Mouse (Mus musculus): ENCODE measurements at regions not wholly inside any gene's neighbourhood (a gene's known extent, or its start where the extent isn't known, plus 50 kb on each side); places are given as distances from the start of the nearest gene placed in this dataset.

DNA sequence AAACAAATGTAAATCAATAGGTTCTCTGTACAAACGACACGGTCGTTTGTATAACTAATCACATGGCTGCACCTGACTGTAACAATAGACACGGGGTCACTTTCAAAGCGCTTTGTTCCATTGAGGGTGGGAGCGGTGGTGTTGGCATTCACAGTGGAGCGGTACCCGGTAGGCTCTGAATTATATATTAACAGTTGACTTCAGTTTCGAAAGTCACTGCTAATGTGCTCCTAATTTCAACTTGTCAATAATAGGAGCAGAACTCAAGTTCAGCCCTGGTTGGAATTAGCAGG is 160.8 kb upstream of the Tll1 start:
- H3K4me2 ChIP-seq (replicated peaks): no peak overlapping the region
- WGBS: 64% methylated on average over 9 of the region's 9 CpGs
- no peaks in the 10 kb centered on the region for H3K27me3 ChIP-seq
- H3K4me1 ChIP-seq: no peaks in the 10 kb centered on the region
- H3K9me3 ChIP-seq: no peaks in the 10 kb centered on the region
- H3K4me3 ChIP-seq: no peak overlapping the region
- no peaks in the 10 kb centered on the region for H3K36me3 ChIP-seq
- H3K27ac ChIP-seq: no peak overlapping the region
- no peak for ATAC-seq (ENCODE audit: low FRiP score, low read depth)
- H3K9ac ChIP-seq: no peak overlapping the region

DNA sequence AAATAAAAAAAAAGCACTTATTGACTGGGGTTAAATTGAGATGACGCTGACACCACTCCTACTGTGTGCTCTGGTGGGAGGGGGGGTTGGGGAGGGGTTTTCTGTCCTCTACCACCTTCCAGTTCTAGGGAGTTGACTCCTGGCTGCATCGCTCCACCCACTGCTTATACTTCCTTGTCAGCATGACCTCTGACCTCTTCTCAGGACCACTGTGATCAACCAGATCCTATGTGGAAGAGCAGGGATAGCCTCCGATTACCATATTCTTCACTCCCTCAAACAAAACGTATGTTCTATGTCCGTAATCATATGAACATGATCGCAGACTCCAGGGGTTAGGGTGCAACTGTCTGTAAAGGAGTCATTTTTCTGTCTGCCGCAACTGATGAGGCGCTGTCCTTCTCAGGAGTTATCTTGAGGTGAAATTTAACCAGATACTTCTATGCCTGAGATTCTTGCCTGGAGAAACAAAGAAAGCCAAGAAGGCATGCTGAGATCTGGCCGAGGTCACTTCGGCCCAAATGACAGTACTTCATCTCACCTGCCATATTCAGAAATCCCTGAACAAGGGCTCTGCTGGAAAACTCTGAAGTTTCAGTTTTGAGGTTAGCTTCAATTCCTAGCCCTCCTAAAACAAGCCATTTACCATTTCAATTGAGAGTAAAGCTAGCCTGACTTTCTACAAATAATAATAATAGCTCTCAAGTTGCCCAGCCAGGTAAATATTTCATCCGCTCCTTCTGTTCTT is 160.3 kb upstream of the Tll1 start:
- H3K4me3 ChIP-seq: no peak overlapping the region
- no peak overlapping the region for H3K27ac ChIP-seq
- H3K4me2 ChIP-seq (replicated peaks): no peak overlapping the region
- H3K9ac ChIP-seq: no peak overlapping the region
- 80% methylated on average over 11 of the region's 11 CpGs for WGBS
- no peak for ATAC-seq (ENCODE audit: low FRiP score, low read depth)
- no peaks in the 10 kb centered on the region for H3K27me3 ChIP-seq
- H3K4me1 ChIP-seq: no peaks in the 10 kb centered on the region
- H3K36me3 ChIP-seq: no peaks in the 10 kb centered on the region
- no peaks in the 10 kb centered on the region for H3K9me3 ChIP-seq

DNA sequence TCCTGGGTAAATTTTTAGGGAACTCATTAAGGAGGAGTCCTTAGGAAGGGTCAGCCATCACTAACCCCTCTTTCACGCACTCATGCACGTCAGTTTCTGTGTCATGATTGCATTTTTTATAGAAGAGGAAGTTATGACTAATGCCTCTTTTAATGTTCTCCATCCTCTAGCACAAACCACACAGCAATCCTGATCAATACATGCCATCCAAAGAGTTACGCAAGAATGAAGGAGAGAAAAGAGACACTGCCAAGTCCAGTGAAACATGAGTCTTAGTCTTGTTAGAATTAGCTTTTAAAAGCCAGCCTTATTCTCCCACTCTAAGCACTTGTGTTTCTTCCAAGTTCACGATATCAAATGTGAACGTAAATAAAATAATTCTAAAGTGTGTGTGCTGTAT is 151.0 kb upstream of the Tll1 start:
- Histone ChIP-seq H3K4me1 (no peaks in the 10 kb centered on the region), H3K27ac (no peak overlapping the region), H3K4me2 (replicated peaks) (no peak overlapping the region), H3K36me3 (no peaks in the 10 kb centered on the region), H3K9me3 (no peaks in the 10 kb centered on the region), H3K9ac (no peak overlapping the region), H3K4me3 (no peak overlapping the region), H3K27me3 (no peaks in the 10 kb centered on the region)
- 79% methylated on average over 5 of the region's 5 CpGs for whole genome bisulfite sequencing
- ATAC-seq (ENCODE audit: low FRiP score, low read depth): no peak

DNA sequence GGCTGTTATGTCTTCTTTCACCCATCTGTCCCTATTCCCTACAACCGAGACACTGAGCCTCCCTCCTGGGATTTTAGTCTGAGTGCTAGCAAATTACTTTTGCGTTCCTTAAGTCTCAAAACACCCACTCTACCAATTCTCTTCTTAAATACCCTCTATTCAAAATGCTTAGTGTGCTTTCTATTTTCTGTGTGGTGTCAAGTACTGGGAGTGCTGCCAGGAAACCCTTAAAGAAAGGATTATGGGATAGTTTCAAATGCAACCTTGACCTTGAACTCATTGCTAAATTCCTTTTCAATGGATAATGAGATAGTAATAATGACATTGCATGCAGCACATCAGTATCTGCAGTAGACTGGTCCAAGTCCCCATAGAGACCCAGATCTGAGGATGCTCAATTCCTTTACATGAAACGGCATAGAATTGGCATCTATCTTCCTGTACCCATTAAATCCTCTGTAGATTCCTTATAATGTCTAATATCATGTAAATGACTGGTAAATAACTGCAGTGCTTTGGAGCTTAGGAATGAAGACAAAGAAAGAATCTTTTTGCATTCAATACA is 142.1 kb upstream of the Tll1 start:
- no peak overlapping the region for H3K9ac ChIP-seq
- ATAC-seq (ENCODE audit: low FRiP score, low read depth): no peak
- 0 out of 2 replicates have a peak, but pooled peaks cover 3% of the 10 kb centered on the region for H3K4me1 ChIP-seq
- H3K9me3 ChIP-seq: no peaks in the 10 kb centered on the region
- WGBS: 66% methylated on average over 3 of the region's 3 CpGs
- no peaks in the 10 kb centered on the region for H3K36me3 ChIP-seq
- H3K27ac ChIP-seq: no peak overlapping the region
- H3K4me2 ChIP-seq (replicated peaks): no peak overlapping the region
- no peak overlapping the region for H3K4me3 ChIP-seq
- no peaks in the 10 kb centered on the region for H3K27me3 ChIP-seq

DNA sequence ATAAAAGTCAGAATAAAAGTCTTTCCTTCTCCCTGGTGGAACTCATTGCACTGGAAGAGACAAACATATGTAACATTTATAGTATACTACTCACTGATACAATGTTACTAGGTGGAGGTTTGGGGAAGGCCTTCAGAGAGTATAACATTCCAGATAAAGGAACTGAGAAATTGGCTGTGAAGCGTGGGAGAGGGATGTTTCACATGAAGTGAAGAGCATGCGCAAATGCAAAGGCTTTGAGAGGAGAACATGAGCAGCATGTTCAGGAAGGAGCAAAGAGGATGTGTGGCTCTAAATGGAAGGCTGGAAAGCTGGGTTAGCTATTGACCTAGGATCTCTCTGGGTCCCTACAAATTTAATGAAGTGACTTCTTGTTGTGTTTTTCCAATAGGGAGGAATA is 141.4 kb upstream of the Tll1 start:
- Histone ChIP-seq H3K9ac (no peak overlapping the region), H3K27ac (no peak overlapping the region), H3K4me1 (0 out of 2 replicates have a peak, but pooled peaks cover 3% of the 10 kb centered on the region), H3K4me3 (no peak overlapping the region), H3K9me3 (no peaks in the 10 kb centered on the region), H3K27me3 (no peaks in the 10 kb centered on the region), H3K36me3 (no peaks in the 10 kb centered on the region), H3K4me2 (replicated peaks) (no peak overlapping the region)
- ATAC-seq (ENCODE audit: low FRiP score, low read depth): no peak
- WGBS: 88% methylated on average over 2 of the region's 2 CpGs

DNA sequence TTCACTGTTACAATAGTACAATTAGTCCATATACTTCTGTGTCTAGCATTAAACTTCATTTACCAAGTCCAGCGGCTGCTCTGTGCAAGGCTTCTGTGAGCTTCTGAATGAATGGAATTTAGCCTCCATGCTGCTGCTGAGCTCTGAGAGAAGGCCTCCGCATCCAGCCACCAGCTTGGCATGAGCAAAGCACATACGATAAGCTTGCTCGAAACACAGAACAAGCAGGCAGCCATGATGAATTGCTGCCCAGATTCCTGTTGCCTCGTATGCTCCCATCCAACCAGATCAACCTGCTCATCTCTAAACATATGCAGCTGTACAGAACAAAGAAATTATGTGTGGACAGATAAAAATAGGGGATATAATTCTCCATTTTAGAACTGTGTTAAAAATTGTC is 140.4 kb upstream of the Tll1 start:
- 71% methylated on average over 5 of the region's 5 CpGs for WGBS
- Histone ChIP-seq H3K36me3 (no peaks in the 10 kb centered on the region), H3K4me2 (replicated peaks) (no peak overlapping the region), H3K27me3 (no peaks in the 10 kb centered on the region), H3K9ac (no peak overlapping the region), H3K4me3 (no peak overlapping the region), H3K27ac (no peak overlapping the region), H3K9me3 (no peaks in the 10 kb centered on the region), H3K4me1 (0 out of 2 replicates have a peak, but pooled peaks cover 3% of the 10 kb centered on the region)
- ATAC-seq (ENCODE audit: low FRiP score, low read depth): no peak

DNA sequence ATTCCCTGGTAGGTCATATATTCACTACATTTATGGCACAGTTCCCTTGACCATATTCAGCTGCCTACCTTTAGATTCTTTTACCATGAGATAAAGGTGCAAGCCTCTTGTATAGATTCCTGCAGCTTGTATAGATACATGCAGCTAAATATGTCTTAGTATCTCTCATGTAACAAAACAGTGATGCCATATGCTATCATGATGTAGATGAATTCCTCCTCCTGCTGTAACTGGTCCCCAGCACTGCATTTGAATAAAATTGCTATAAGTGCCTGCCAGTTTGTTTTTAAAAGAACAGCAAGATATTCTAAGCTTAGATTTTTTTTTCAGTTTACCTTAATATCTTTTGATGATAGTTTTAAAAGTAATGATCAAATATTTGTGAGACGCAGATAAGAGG is 138.9 kb upstream of the Tll1 start:
- Histone ChIP-seq H3K27me3 (no peaks in the 10 kb centered on the region), H3K27ac (no peak overlapping the region), H3K4me2 (replicated peaks) (no peak overlapping the region), H3K36me3 (no peaks in the 10 kb centered on the region), H3K9me3 (no peaks in the 10 kb centered on the region), H3K4me1 (0 out of 2 replicates have a peak, but pooled peaks cover 3% of the 10 kb centered on the region), H3K9ac (no peak overlapping the region), H3K4me3 (no peak overlapping the region)
- 75% methylated on average over 1 of the region's 1 CpGs for WGBS
- ATAC-seq (ENCODE audit: low FRiP score, low read depth): no peak

DNA sequence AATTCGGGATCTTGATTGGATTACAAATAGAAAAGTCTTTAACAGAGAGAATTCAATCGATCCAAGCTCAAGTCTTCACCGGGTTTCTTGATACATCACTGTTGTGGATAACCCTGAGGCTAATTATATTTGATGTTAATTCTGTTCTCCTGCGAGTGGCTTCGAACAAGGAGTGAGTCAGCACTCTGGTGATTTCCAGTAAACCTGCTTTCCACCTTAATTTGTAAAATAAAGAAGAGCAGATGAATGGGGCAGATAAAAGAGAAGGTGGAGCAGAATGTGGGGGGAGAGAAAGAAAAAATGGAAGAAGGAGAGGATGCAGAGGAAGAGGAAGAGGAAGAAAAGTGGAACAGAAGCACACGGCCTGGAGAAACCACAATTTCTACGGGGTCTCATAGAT is 137.5 kb upstream of the Tll1 start:
- no peak overlapping the region for H3K9ac ChIP-seq
- no peaks in the 10 kb centered on the region for H3K36me3 ChIP-seq
- 83% methylated on average over 7 of the region's 7 CpGs for WGBS
- no peak overlapping the region for H3K4me2 ChIP-seq (replicated peaks)
- ATAC-seq (ENCODE audit: low FRiP score, low read depth): no peak
- H3K27me3 ChIP-seq: no peaks in the 10 kb centered on the region
- H3K4me3 ChIP-seq: no peak overlapping the region
- 0 out of 2 replicates have a peak, but pooled peaks cover 3% of the 10 kb centered on the region for H3K4me1 ChIP-seq
- no peaks in the 10 kb centered on the region for H3K9me3 ChIP-seq
- no peak overlapping the region for H3K27ac ChIP-seq

DNA sequence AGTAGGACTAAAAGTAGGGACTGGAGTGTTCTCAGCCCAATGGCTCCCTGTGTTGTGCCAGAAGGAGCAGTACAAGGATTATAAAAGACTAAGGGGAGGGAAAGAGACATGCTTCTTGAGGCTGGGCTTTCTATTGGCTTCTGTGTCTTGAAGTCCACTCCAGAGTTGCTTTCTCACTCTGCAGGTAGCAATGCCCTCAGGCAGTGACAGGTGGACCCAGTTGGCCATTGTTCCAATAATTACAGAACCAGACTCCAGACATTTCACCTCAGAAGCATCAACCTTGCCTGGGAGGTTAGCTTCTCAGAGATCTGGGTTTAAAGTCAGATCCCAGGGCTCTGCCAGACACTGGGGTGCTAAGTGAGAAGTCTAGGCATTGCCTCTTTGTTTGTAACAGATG is 136.3 kb upstream of the Tll1 start:
- ATAC-seq (ENCODE audit: low FRiP score, low read depth): no peak
- no peaks in the 10 kb centered on the region for H3K36me3 ChIP-seq
- 0 out of 2 replicates have a peak, but pooled peaks cover 3% of the 10 kb centered on the region for H3K4me1 ChIP-seq
- no peaks in the 10 kb centered on the region for H3K27me3 ChIP-seq
- H3K4me3 ChIP-seq: no peak overlapping the region
- H3K9ac ChIP-seq: no peak overlapping the region
- H3K4me2 ChIP-seq (replicated peaks): no peak overlapping the region
- H3K27ac ChIP-seq: no peak overlapping the region
- no peaks in the 10 kb centered on the region for H3K9me3 ChIP-seq

DNA sequence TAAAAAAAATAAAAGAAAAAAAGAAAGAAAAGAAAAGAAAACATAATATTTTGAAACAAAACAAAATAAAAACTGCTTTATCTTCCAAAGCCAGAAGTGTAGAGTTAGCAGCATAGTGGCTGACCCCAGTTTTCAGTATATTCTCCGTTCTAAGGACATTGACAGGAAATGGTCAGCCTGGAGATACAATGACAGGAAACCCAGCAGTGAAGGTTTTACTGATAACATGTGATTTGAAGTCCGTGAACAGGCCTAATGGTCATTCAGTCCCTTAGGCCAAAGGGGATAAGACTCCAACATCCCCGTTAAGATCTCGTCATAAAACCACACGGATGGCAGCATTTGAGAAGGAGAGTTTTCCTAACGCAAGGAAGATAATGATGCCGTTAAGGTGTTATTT is 131.3 kb upstream of the Tll1 start:
- H3K4me2 ChIP-seq (replicated peaks): no peak overlapping the region
- H3K4me1 ChIP-seq: peaks cover 7% of the 10 kb centered on the region; the same call in 1 of the 2 replicates
- H3K9ac ChIP-seq: no peak overlapping the region
- H3K27ac ChIP-seq: no peak overlapping the region
- H3K36me3 ChIP-seq: no peaks in the 10 kb centered on the region
- no peaks in the 10 kb centered on the region for H3K27me3 ChIP-seq
- H3K9me3 ChIP-seq: no peaks in the 10 kb centered on the region
- no peak overlapping the region for H3K4me3 ChIP-seq
- 35% methylated on average over 7 of the region's 7 CpGs for WGBS
- no peak for ATAC-seq (ENCODE audit: low FRiP score, low read depth)

DNA sequence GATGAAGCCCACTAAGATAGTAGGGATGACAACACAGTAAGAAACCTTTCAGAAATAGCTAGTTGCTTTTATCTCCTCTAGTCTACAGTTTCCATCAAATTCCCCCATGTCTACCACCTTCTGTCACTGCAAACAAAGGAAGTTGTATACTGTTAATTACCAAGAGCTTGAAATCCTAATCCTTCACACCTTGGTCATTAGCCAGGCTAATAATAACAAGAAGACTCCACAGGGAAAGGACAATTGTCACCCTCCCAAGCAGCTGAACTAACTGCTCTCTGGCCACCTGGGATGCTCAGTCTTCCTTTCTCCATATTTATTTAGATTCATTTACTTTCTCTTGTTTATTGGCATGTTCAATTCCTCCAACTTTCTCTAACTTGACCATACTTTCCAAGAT is 130.5 kb upstream of the Tll1 start:
- Histone ChIP-seq H3K4me3 (no peak overlapping the region), H3K4me1 (peaks cover 7% of the 10 kb centered on the region; the same call in 1 of the 2 replicates), H3K9ac (no peak overlapping the region), H3K9me3 (no peaks in the 10 kb centered on the region), H3K27me3 (no peaks in the 10 kb centered on the region), H3K27ac (no peak overlapping the region), H3K4me2 (replicated peaks) (no peak overlapping the region), H3K36me3 (no peaks in the 10 kb centered on the region)
- ATAC-seq (ENCODE audit: low FRiP score, low read depth): no peak

DNA sequence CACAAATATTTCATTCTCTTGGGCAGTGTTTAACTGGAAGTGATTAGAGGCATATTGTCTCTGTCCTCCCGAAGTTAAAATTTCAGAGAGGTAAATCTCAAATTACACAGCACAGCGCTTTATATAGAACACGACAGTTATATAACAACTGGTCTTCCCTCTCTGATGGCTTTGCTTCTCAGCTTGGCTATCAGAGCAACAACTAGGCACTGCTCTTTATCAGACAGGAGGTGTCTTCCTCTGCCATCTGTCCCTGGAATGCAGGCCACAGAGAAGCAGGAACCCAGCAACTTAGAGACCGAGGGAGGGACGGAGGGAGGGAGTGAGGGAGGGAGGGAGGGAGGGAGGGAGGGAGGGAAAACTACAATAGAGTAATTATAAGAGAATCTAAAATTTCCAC is 129.4 kb upstream of the Tll1 start:
- no peaks in the 10 kb centered on the region for H3K9me3 ChIP-seq
- no peak overlapping the region for H3K4me2 ChIP-seq (replicated peaks)
- H3K36me3 ChIP-seq: no peaks in the 10 kb centered on the region
- H3K27ac ChIP-seq: no peak overlapping the region
- H3K9ac ChIP-seq: no peak overlapping the region
- ATAC-seq (ENCODE audit: low FRiP score, low read depth): no peak
- 7% methylated on average over 5 of the region's 5 CpGs for WGBS
- H3K4me3 ChIP-seq: no peak overlapping the region
- H3K27me3 ChIP-seq: no peaks in the 10 kb centered on the region
- H3K4me1 ChIP-seq: peaks cover 7% of the 10 kb centered on the region; the same call in 1 of the 2 replicates

DNA sequence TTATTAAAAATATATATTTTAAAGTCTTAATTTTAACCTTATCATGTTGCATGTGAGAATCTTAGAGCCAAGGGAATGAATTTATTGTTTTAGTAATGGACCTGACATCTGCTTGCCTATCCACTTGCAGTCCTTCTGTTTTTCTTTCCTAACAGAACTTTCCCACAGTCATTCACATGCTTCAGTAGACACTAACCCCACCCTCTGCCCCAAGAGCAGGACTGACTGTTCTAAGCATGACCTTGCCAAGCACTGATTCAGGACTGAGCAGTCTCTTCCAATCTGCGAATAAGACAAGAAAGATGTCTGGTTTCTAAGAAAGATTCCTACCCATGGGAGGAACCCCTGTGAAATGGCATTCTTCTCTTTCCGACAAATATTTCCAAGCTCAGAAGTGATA is 117.9 kb upstream of the Tll1 start:
- no peak overlapping the region for H3K4me2 ChIP-seq (replicated peaks)
- no peaks in the 10 kb centered on the region for H3K9me3 ChIP-seq
- H3K4me3 ChIP-seq: no peak overlapping the region
- H3K36me3 ChIP-seq: no peaks in the 10 kb centered on the region
- no peak overlapping the region for H3K27ac ChIP-seq
- H3K27me3 ChIP-seq: peaks cover 7% of the 10 kb centered on the region; the same call in 1 of the 2 replicates
- ATAC-seq (ENCODE audit: low FRiP score, low read depth): no peak
- 90% methylated on average over 2 of the region's 2 CpGs for WGBS
- H3K9ac ChIP-seq: no peak overlapping the region
- peaks cover 2% of the 10 kb centered on the region; the same call in 1 of the 2 replicates for H3K4me1 ChIP-seq

Data from limb, embryonic 13.5 days (tissue).